Mouse (Mus musculus) frontal cortex, adult (tissue): ENCODE data around the gene Slc2a5.
A peak's percentile ranks its signal among the peaks of the same experiment; 100 is the strongest.

Source experiments
- ATAC-seq: cut with Nextera tagmentation; 2 replicates; pipeline ENCODE4 v1.9.2; 2017; ENCODE audit warnings: mild to moderate bottlenecking, moderate library complexity, mixed read lengths; ENCODE audit not compliant: low TSS enrichment

Gene Slc2a5

DNA sequence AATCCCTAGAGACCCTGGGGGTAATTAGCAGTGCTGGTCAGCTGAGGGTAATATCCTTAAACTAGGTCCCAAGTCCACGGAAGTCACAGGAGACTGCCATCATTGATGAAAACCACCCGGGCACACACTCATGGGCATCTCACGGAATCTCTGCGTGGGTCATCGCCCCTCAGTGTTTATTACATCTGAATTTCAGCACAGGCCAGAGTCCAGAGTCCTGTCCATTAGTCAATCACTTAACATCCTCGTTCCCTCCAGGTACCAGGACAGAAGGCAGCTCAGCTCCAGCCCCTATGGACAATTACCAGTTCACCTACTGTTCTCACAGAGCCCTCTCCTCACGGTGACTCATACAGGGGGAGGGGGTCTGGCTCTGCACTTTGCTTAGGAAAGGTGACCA lies 16.3 kb upstream of the Slc2a5 start:
- ATAC-seq = no peak

- no peak for ATAC-seq
These were observed 13.4 kb upstream of the Slc2a5 start for GRCm38 (mm10) chr4:150105671-150106070.

GRCm38 (mm10) chr4:150106637-150107036 lies 12.4 kb upstream of the Slc2a5 start:
- ATAC-seq = no peak

GRCm38 (mm10) chr4:150109636-150110035 lies 9.4 kb upstream of the Slc2a5 start:
- ATAC-seq = no peak

- ATAC-seq = no peak
These were observed 8.7 kb upstream of the Slc2a5 start for GRCm38 (mm10) chr4:150110373-150110772.

- ATAC-seq = no peak; the same call in 1 of the 2 replicates
These were observed 6.2 kb upstream of the Slc2a5 start for GRCm38 (mm10) chr4:150112867-150113266.

- ATAC-seq = no peak
These were observed 4.5 kb upstream of the Slc2a5 start for GRCm38 (mm10) chr4:150114505-150115061.

- ATAC-seq = peak; percentile 90
These were observed 1.8 kb upstream of the Slc2a5 start for GRCm38 (mm10) chr4:150117311-150117710.

- ATAC-seq = no peak
These were observed 920 bp upstream of the Slc2a5 start for GRCm38 (mm10) chr4:150118163-150118562.

- no peak for ATAC-seq
These were observed 557 bp downstream of the Slc2a5 start for GRCm38 (mm10) chr4:150119640-150120039.

- peak; percentile 24; the same call in 1 of the 2 replicates for ATAC-seq
These were observed 1.2 kb downstream of the Slc2a5 start for GRCm38 (mm10) chr4:150120173-150120833.

DNA sequence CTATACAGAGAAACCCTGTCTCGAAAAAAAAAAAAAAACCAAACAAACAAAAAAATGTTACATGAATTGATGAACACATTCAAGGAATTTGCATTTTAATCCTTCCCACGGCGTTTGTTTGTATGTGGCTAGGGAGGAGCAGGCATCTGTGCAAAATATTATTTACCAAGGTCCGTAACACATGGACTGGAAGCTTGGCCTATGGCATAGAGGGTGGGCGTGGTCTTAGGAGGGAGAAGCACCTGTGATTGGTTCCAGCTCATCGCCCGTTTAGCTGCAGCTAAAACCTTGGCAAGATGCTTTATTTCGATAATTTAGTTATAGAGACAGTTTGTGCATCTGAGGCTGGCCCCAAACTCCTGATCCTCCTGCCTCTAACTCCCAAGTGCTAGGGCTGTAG lies 2.3 kb downstream of the Slc2a5 start:
- ATAC-seq = no peak

- no peak for ATAC-seq
These were observed 3.4 kb downstream of the Slc2a5 start for GRCm38 (mm10) chr4:150122476-150122875.

DNA sequence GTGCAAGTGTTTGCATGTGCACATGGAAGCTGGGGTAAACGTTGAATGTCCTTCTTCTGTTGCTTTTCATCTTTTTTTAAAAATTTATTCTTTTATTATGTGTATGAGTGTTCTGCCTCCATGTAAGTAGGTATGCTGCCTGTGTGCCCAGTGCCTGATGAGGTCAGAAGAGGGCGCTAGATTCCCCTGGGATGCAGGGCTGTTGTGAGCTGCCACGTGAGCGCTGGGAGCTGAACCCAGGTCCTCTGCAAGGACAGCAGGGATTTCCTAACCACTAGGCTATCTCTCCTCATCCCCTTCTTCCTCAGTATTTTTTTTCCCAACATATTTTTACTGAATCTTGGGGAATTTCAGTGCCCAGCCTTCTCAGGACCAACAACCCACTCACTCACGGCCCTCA lies 7.3 kb downstream of the Slc2a5 start:
- no peak for ATAC-seq

- ATAC-seq = no peak
These were observed 8.8 kb downstream of the Slc2a5 start for GRCm38 (mm10) chr4:150127894-150128293.

GRCm38 (mm10) chr4:150128571-150128970 lies 9.5 kb downstream of the Slc2a5 start:
- ATAC-seq = no peak

DNA sequence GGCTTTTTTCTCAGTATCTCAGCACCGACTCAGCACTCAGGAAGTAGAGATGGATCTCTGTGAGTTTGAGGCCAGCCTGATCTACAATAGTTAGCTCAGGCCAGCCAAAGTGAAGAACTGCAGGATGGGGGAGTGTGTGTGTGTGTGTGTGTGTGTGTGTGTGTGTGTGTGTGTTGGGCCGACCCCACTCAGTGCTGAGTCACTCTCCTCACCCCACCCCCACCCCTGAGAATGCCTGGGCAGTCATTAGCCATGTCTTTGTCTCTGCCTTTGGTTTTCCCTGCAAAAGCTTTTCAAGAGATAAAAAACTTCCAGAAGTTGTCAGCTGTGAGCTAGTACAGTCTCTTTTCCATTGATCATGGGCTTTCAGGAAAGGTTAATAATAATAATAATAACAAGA lies 11.6 kb downstream of the Slc2a5 start:
- ATAC-seq = no peak

GRCm38 (mm10) chr4:150132692-150133271 lies 13.7 kb downstream of the Slc2a5 start:
- no peak for ATAC-seq

DNA sequence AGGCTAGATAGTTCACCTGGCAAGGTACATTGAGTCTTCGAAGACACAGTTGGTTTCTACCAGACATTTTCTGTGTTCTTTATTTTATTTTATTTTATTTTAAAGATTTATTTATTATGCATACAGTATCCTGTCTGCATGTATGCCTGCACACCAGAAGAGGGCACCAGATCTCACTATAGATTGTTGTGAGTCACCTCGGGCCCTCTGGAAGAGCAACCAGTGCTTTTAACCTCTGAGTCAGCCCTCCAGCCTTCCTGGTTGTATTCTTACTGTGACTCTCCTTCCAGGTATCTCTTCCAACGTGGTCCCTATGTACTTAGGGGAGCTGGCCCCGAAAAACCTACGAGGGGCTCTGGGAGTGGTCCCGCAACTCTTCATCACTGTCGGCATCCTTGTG lies 16.2 kb downstream of the Slc2a5 start:
- ATAC-seq = no peak

GRCm38 (mm10) chr4:150136693-150137092 lies 17.6 kb downstream of the Slc2a5 start:
- peak; percentile 81 for ATAC-seq

DNA sequence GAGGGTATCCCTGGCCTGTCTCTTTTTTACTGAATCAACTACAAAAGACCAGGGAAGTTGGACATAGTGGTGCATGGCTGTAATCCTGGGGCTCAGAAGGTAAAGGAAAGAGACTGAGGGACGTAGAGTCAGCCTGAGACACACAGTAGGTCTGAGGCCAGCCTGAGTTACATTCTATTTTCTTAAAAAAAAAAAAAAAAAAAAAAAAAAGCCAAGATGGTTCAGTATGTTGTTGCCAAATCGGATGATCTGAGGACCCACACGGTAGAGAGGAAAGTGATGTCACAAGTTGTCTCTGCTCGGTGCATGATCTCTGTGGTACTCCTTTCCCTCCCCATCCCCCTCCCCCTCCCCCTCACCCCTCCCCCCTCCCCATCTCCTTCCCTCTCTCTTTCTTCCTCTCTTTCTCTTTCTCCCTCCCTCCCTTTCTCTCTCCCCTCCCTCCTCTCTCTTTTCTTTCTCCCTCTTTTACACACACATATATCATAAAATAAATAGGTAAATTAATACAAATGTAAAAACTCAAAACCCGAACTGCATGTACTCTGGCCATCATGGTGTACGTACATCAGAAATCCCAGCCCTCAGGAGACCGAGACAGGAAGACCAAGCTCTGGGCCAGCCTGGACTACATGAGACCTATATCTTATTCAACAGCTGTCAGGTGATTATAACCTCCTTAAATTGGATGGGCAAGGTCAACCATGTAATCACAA lies 18.4 kb downstream of the Slc2a5 start:
- ATAC-seq = no peak

- peak; percentile 92 for ATAC-seq
These were observed 19.0 kb downstream of the Slc2a5 start for GRCm38 (mm10) chr4:150138084-150138543.

DNA sequence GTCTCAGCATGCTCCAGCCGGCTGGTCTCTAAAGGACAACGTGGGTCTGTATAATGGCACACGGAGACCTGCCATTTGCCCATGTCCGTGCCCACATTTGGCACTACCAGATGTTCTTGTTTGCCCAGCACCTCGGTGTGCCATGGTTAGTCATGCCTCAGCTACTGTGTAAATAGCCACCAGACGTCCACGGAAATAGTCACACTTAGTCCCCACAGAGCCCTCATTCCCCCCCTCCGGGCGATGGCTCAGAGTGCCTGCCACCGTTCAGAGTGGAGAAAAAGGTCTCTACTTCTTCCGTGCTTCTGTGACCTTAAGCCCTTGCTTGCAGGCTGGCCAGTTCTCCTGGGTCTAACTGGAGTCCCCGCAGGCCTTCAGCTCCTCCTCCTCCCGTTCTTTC lies 20.0 kb downstream of the Slc2a5 start:
- no peak for ATAC-seq
